Mouse (Mus musculus): ENCODE data around the gene Clec2e.
"Not testable (repeated sequence)": the region's sequence is repeated elsewhere in the genome, so short reads cannot be mapped to it uniquely, and the experiment has no call there.

Clec2e gene

DNA sequence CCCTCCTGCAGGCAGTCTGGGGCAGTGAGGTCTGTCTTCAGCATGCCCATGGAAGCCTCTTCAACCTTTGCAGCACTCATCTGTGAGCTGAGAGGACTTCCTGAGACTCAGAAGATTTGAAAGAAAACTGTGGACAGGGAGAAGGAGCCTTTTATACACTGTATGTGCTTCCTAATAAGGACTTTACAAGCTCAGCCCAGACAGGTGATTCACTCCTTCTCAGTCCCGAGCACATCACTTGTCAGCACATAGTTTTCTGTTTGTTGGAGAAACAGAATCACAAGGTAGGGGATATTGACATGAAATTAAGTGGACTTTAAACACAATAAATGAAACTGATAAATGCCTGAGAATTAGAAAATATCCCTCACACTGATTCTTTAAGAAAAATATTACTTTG lies at the start of gene Clec2e:
Clec2e (minus strand) TSS at position 120 of the 400 bp plus-strand sequence.
- DNase-seq = not testable (repeated sequence)

DNA sequence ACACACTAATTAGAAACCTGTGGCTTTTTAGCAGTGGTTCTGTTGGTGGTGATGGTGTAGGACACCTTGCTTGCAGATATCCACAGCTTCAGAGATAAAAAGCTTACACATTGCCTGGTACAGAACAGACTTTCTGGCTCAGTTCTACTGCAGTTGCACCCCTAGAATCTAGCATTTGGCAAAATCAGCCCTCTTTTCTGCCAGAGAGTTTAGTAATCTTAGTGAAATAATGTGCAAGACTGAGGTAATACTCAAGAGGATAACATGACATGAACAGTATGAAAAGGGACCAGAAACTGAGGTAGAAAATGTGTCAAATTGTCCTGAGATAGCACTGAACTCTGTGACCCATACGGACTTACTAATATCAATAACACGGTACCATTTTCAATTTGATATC lies 46.1 kb upstream of the Clec2e start:
- DNase-seq = no peak

DNA sequence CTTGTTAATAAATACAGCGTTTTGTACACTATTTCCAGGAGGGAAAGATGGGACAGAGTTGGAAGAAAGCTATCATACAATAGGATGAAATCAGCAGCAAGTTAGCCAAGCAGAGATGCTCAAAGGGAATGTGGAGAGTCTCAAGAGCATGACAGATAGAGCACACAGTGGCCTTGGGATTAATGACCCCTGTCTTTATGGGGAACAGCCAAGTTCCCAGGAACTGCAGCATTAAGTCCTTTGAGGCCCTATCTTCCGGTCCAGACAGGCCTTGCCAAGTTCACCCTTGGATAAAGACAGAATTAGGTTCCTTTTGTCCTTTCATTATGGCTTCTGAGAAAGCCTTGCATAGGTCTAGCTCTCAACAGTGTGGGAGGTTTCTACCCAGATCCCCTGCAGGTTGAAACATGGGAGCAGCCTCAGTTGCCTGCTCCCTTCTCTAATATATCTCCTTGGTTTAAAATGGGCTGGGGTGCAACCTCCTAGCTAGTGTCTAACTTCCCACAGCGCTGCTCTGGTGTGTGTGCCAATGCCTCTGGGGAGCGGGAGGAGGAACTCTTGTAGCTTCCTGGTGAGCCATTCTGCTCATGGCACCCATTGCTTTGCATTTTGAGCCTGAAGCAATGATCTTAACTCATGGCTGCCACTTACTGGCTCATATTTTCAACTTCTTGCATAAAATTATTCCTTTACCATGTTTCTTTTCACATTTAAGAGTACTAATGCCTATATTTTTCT lies 32.1 kb upstream of the Clec2e start:
- no peak for DNase-seq

DNA sequence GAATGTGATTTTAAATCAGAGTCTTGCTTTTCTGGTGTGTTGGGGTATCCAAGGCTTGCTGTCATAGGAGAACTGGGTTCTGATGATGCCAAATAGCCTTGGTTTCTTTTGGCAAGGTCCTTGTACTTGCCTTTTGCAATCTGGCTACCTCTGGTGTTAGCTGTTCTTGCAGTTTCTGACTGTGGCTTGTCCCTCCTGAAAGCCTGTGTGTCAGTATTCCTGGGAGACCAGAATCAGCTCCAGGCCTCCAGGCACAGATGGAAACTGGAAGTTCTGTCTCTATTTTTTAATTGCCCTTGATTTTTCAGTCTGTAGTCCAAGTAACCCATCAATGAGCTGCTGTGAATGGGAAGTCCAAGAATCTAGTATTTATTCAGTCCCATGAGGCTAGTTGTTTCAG lies 26.1 kb upstream of the Clec2e start:
- DNase-seq = no peak

DNA sequence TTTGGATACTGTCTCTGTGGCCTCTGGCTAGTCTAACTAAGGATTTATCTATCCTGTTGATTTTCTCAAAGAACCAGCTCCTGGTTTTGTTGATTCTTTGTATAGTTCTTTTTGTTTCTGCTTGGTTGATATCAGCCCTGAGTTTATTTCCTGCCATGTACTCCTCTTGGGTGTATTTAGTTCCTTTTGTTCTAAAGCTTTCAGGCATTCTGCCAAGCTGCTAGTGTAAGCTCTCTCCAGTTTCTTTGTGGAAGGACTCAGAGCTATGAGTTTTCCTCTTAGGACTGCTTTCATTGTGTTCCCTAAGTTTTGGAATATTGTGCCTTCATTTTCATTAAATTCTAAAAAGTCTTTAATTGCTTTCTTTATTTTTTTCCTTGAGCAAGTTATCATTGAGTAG lies 23.8 kb upstream of the Clec2e start:
- not testable (repeated sequence) for DNase-seq

DNA sequence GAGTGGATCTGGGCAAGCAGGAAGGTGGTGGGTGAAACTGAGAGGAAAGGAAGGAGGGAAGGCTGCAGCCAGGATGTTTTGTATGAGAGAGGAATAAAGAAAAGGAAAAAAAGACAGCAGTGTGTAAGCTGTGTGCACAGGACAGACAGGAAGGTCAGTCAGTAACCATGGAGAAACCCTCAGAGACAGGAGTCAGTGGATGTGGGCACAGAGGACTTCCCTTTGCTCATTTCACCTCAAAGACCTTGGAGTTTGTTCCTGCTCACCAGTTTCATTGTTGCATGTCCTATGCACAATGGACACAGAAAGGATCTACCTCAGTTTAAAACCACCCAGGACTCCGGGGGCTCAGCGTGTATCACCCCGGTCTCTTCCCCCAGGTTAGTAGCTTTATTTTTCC lies 15.5 kb upstream of the Clec2e start:
- no peak for DNase-seq

DNA sequence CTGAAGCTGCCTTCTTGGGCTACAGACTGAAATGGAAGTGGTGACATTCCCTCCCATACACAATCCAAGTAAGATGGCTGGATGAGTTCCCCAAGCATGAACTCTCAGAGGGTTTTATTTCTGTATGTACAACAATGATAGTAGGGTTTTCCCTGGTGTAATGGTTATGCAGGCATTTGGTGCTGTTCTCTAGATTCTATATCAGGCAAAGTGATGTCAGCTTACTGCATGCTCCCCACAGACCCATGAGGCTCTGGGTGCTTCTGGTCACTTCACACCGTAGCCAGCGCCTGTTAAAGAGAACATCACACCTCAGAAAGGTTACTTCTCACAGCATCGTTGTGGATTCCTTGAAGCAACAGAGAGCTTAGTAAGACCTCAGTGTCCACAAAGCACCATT lies 13.5 kb upstream of the Clec2e start:
- not testable (repeated sequence) for DNase-seq

DNA sequence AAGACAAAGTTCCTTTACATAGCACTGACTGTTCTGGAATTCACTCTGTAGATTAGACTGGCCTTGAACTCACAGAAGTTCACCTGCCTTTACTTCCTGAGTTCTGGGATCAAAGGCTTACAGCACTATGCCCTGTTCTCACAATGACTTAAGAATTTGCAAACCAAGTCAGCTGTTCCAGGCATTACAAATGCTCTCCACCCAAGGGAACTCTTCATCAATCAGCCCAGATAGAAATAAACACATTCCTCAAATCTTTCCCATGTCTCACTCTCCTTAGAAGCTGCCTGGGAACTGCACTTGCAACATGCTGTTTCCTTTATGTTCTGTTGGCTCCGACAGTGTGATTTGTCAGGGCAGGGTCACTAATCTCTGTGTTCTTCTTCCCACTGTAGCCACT lies 13.1 kb upstream of the Clec2e start:
- no peak for DNase-seq

DNA sequence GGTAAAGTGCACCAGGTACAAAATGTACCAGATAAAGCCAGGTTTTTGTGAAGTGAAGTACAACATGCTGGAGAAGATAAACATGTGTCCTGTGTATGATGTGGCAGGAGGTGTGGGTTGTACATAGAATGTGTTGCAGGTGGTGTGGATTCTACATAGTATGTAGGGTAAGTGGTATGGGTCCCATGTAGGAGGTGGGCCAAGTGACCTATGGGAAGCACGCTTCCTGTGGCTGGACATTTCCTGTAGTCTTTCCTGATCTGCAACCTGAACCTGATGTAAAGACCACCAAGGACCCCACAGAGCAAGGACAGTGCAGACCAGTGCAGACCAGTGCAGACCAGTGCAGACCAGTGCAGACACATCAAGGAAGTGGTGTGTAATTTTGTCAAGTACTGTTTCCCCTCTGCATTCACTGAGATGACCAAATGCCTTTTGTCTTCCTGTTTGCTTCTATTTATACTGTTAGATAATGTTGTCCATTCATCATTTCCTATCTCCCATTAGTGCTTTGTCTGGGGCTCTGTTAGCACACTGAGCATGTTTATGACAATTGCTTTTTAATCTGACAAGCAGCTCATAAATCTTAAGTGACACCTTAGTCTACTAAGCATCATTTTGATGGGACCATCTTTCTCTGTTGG lies 12.4 kb upstream of the Clec2e start:
- DNase-seq = no peak

DNA sequence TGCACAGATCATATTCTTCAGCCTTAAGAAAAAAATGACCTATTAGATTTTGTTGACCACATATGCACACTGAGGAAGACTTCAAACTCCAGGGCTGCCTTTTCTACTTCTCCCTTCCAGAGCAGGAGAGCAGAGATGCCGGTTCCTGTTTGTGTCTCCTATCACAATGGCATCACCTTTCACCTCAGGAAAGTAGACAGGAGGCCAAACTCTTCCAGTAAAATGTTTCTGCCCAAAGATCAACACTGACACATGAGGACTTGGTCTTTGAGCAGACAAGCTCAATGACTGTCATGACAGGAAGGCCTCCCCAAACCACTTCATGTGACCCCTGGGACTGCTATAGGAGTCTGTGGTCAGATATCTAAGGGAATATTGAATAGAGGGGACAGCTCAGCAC lies 11.8 kb upstream of the Clec2e start:
- DNase-seq = no peak

DNA sequence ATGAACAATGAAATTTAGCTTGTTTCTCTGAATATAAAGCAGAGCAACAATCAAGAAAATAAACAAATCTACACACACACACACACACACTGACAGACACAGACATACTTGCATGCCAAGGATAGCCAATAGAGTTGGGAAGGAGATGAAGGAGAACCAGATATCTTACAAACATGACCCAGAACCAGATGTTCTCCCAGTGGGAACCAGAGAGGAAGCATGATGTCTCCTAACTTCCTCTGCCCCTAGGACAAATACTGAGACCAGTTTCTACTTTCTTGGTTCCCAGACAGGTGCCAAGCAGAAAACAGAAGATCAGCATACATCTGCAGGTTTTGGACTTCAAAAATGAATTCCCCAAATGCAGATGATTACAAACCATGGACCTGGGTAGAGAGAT lies 7.2 kb upstream of the Clec2e start:
- DNase-seq = no peak

DNA sequence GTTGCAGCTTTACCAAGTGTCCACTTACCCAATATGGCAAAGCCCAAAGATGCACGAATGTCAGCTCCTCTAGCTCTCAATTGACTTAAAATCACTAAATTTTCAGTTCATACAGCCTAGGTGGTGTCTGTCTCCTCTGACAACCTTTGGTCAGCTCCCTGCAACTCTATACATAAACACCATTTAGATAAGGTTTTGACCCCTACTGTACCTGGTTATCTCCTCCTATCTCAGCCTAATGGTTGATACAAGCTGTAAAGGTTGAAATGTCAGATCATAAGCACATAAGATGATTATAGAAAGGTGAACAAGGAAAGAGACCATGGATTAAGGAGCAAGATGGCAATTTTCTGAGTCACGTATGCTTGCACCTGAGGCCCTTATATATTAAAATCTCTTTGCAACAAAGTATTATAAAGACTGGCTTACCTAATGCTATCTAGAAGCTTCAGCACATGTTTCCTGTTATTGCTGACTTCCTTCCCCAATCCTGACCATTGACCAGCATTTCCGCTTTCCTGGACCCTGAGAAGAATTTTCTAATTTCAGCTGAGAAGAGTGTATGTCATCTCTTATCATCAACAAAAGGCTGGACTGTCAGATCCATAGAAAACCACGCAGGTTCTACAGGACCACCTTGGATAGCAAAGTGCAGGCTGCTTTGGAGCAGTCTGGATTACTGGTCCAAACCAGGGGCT lies 2.3 kb upstream of the Clec2e start:
- no peak for DNase-seq

DNA sequence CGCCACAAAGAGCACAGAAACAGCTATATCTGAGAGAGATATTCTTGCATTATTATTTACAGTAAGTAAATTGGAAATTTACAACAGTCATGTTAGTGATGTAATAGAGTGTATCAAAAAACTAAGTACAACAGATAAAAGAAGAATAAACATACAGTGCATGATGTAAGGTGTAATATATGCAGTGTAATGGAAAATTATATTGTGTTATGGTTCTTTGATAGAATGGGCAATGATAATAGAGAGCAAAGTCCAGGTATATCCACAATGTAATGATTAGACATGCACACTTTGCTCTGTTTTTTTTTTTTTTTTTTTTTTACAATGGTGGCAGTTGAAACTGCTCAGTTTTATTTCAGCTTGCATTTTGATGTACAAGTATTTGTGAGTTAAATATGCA lies 891 bp upstream of the Clec2e start:
- DNase-seq = no peak

DNA sequence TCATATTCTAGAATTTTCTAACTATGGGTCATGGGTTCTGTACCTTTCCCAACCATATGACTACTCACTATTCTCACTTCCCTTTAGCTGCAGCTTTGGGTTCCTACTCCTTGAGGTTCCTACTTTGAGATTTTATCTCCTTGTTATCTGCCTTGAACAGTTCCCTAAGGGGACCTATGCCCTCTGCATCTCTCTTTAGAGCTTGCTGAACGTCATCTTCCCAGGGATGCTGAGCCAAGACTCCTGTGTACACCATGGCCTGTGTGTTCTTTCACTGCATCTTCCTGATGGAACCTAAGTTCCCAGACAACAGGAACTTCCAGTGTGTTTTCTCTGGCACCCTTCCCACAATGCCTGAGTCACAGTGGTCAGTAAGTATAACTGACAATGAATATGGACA lies 2.8 kb downstream of the Clec2e start:
- DNase-seq = no peak

DNA sequence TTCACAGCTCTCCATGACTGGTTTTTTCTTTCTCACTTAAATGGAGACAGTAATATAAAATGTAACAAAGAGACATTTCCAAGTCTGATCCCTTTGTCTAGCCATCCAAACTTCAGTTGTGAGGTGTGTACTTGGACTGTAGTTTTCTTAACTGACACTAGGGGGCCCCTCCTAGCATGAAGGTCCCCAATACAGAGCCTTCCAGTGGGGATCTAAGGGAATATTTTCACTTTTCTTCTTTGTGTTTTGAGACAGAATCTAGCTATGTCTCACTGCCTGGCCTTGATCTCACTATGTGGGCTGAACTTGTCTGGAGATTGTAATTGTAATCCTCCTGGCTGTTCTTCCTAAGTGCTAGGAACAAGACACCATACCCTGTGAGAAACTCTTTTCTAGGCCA lies 5.5 kb downstream of the Clec2e start:
- no peak for DNase-seq

DNA sequence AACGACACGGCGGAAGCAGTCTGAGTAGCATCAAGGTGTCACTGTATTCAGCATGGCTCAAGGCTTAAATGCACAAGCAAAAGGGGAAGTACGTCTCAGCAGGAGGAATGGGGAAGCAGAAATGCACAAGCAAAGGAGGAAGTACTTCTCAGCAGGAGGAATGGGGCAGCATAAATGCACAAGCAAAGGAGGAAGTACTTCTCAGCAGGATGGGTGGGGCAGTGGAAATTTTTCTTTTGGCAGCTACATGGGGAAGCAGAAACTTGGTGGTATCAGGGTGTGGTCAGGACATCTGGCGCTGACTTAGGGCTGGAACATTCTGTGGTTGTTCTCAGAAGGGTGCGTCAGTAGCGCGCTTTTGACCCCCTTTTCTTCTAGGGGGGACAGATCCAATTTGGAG lies 12.1 kb downstream of the Clec2e start:
- not testable (repeated sequence) for DNase-seq

DNA sequence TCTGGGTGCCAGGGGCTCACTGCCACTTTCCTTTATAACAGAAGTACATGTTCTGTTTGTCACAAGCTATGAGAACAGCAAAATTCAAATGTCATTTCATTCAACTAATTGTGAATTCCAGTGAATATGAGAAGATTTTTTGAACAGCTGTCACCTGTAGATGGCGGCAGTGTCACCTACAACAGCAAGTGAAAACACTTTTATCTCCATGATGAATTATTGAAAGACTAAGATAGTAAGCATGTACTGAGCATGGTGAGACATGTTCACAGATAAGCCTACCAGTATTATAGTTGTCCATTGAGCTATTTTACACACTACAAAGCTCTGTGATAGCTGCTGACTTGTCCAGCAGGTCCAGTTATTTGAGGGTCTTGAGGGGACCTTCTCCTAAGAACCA lies 12.6 kb downstream of the Clec2e start:
- DNase-seq = no peak

DNA sequence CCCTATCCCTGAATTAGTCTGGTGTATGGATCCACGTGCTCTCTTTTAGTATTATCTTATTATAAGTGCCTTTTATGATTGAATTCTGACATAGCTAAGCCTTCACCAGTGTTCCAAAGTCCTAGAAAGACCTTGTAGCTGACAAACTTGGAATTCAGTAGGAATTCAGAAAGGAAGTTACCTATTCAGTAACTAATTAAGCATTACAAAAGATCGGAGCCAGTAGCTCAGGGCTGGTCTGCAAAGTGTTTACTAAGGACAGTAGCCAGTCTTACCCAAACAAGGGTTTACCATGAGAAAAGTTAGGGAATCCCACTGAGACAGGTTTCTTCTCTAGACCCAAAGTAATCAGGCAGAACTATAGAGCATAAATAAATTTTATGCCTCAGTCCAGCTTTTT lies 14.7 kb downstream of the Clec2e start:
- DNase-seq = not testable (repeated sequence)

DNA sequence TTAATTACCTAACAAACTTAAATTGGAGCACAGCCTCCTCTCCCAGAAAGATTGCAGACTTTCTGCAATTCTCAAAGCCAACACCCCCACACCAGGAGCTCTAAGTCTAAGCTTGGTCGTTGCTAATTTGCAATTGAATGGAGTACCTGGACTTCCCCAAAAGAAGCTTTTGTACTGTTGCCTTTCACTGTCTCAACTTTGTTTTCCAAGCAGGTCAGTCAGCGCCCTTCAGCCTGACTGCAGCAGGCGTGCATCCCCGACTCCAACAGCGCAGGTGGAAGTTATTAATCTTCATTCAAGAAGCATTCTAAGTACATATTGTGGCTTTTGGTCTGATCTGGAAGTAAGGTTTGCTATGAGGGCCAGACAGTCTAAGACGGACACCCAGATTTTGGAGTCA lies 15.6 kb downstream of the Clec2e start:
- DNase-seq = no peak

DNA sequence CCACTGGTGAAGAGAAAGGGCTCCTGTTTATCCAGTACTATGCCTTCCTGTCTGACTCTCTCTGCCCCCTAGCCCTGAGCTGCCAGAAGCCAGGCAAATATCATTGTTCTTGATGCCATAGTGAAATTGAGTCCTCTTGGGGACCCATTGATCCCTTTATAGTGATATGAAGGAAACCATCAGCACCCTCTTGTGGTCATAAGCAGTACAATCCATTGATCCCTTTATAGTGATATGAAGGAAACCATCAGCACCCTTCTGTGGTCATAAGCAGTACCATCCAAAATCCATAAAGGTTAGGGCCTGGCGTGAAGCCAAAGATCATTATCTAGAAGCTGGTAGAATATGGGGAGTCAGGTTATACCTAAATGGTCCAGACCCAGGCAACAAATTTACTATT lies 33.7 kb downstream of the Clec2e start:
- no peak for DNase-seq

DNA sequence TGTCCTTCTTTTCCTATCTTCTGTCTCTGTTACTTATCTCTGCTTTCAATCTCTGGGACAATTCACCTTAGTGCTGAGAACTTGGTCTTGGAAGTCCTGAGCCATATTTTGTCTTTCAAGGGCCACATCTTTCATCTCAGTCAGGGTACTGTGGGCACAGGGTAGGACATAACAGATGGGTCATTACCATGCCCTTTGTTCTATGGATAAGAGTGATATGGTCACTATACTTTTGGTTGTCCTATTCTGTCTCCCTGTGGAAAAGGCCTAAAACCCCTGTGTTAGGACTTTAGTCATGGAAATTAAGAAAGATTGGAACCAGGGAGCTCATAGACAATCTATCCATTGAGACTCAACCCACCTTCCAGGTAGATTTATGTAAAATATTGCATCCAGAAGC lies 34.2 kb downstream of the Clec2e start:
- DNase-seq = no peak

DNA sequence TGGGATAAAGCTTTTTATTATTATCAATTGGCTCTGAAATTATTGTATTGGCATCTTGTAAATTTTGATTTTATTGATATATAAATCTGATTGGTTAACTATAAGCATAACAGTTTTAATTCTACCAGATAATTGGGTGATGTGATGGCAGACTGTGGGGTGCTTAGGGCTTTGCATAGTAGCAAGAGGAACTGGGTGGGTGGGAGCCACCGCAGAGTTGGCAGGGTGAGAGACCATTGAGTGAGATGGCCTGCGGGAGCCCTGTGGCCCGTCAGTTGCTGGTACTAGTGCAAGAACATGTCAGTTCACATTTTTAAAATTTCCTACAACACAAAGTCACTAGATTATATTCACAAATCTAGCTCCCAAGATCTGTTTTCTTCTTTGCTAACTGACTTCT lies 34.9 kb downstream of the Clec2e start:
- no peak for DNase-seq

DNA sequence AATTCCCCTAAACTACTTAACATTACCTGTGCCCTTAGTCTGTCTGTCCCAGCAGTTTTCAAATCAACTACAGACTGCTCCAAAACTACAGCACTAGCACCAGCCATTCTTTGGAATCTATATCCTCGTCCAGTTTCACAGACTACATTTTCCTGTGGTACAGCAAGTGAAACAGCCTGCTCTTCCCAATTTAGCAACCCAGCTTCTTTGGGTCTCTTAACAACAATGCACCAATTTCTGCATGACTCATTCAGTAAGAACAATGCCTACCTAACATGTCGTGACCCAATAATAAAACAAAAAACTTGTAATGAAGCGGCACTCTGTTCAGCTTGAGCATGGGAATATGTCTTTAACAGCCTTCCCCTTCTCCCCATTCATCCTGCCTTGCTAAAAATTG lies 35.3 kb downstream of the Clec2e start:
- no peak for DNase-seq

DNA sequence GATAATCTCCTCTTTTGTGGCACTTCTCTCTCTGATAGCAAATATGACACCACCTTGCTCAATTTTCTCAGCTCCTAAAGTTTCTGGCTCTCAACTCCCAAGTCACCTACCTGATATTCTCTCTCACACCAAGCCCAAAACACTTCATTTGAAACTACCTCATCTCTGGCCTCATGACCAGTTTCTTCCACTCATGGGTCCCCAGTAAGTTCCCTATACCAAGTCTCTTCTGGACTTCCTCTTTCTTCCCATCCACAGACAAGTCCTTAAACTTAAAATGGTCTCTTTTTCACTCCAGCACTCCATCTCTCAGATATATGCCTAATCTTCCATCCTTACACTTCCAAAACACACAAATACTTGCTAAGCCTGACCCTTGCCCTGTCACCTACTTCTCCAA lies 42.7 kb downstream of the Clec2e start:
- DNase-seq = no peak
